Mouse (Mus musculus) adrenal gland, adult 18-20 months (tissue): ENCODE data around the gene Mns1. TPM values are rescaled to one million over a fixed set of nuclear protein-coding genes. Genes with fewer than 3 reads are reported as not detected.

Experiments used
- DNase-seq, 2 experiments: peaks; one replicate each; pipeline ENCODE4 v3.0.0; 2021 to 2022; ENCODE audit warnings: low spot score in 2 of 2
- microRNA-seq, 2 experiments: library from miRNA; unstranded; fragments of <30 nt; microRNA quantifications; one replicate each; pipeline ENCODE4 v1.2.0; 2021; ENCODE audit warnings: borderline number of aligned reads in 2 of 2
- total RNA-seq, 2 experiments: library from RNA; stranded (reverse); gene quantifications; 1 replicate in 1 of 2; 2 replicates in 1 of 2; pipeline ENCODE4 v1.2.3; 2021

The Mns1 gene
- total RNA-seq, 2 experiments from 2014 or later, result 1.6 to 2.7 TPM

DNA sequence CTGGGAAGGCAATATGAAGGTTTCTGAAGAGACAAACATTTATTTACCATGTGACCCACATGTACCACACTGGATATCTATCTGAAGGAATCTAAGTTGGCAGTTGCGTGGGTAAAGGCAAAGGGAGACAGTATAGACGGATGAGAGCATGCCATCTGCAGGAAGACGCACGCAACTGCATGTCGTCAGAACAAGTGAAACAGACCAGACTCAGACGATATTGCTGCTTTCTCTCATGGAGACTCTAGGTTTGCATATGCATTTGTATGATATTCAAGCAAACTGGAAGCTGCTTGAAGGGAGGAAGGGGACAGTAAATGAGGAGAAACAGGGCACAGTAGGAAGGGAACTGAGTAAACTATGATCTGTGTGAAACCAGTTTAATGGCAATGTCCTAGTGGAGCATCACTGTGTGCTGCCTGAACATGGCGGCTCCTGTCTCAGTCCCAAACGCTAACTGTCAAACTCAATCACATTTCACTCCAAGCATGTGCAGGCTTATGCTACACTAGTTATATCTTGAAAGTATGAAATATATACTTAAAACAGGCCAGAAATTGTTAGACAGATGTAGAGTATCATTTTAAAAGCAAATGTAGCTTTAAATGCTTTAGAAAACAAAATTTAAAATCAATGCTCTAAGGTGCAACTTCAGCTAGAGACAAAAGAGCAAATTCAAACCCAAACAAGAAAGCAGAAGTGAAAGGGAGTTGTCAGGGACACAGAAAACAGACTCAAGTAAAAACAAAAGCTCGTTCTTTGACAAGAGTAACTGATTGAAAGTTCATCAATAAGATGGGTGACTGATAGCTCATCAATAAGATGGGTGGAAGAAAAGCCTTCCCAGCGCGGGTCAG, 30.0 kb downstream of the Mns1 start:
- peak in 1 of 2 experiments; percentile 19 for DNase-seq

DNA sequence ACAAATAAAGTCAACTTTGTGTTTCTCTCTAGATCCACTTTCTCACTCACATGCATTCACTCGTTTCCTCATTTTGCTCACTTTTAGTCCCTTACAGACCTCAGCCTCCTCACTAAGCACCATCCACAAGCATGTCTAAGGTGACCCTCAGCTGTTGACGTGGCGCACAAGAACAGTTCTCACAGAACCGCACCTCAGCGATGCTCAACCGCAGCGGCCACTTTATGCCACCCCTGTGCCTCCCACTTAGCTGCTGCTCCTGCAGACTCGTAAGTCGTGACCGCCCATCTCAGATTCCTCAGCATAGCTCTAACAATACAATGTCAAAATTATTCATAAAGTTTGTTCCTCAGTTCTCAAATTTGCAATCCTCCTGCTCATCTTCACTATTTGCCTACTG, 30.8 kb downstream of the Mns1 start:
- no peak for DNase-seq

DNA sequence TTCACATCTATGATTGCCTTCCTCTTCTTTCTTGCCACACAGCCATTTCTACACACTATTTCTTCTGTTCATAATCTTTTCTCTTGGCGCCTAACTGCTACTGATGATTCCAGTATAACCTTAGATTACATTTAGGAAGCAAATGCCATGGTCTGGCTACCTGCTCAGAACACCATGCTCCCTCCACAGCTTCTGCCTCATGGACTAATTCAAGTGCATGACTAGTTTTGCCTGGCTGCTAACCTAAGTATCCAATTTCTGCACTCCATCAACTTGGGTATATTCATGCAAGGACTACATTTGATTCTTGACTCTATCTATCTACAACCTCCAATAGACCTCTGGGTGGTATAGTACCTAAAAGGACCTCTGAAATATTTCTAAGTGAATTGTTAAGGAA, 32.0 kb downstream of the Mns1 start:
- no peak for DNase-seq

GRCm38 (mm10) chr9:72475511-72475910, 37.7 kb downstream of the Mns1 start:
- no peak for DNase-seq

- no peak for DNase-seq
Measured at GRCm38 (mm10) chr9:72477306-72477705, 39.5 kb downstream of the Mns1 start.

- no peak for DNase-seq
Measured at GRCm38 (mm10) chr9:72479276-72479675, 41.5 kb downstream of the Mns1 start.

DNA sequence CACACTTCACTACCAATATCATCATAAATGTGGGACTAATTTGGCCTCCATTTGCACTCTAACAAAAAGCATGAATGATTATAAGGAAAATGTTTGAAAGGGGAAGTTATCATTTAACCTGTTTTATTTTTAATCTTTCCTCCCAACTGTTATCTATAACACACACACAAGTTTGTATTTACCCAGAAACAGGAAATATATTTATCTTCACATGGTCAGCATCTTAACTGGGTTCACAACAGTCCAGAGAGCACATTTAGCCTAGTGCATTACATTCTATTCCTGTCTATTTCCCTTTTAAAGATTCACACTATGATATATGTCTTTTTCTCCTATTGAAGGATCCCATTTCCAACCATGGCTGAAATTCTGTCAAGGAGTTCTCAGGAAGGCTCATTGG, 50.7 kb downstream of the Mns1 start:
- no peak for DNase-seq

DNA sequence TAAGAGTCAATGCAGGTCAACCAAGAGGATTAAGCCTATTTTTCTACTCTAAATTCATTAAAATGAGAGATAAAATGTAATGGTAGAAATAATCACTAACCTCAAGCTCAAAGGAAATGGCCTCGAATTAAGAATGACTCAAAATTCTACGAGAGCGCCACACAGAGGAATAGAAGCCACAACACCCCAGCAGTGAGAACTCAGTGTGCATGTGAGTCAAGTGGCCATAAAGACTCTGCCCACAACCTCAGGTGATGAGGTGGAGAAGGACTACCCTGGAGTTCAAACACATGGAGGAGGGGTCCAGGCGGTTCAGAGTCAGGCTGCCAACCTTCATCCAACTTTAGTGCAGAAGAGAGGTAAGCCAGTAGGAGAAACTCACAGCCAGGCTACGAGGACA, 51.3 kb downstream of the Mns1 start:
- DNase-seq, result no peak

- peak; percentile 84 for DNase-seq
Measured at GRCm38 (mm10) chr9:72491559-72492193, 53.9 kb downstream of the Mns1 start.

GRCm38 (mm10) chr9:72492194-72492565, 54.4 kb downstream of the Mns1 start, which contains the start of gene Tex9:
TSS of gene Tex9 (minus strand) at chr9:72492212.
- no peak for DNase-seq

DNA sequence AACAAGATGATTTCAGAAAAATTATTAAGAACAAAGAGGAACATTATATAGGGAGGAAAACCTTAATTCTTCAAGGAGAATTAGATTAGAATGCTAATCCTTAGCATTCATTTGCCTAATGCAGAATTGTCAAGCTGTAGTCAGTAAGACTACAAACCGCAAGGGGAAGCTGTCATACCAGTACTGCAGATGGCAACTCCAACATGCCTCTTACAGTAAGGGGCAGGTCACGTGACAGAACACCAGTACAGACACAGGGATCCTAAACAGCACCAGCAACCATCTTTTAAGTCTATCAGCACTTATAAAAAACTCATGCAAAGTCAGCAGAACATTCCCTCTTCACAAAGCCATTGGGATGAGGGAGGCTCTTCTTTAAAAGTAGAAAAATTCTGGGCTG, 55.7 kb downstream of the Mns1 start:
- DNase-seq, result no peak

- DNase-seq, result no peak
Measured at GRCm38 (mm10) chr9:72493984-72494685, 56.3 kb downstream of the Mns1 start.

DNA sequence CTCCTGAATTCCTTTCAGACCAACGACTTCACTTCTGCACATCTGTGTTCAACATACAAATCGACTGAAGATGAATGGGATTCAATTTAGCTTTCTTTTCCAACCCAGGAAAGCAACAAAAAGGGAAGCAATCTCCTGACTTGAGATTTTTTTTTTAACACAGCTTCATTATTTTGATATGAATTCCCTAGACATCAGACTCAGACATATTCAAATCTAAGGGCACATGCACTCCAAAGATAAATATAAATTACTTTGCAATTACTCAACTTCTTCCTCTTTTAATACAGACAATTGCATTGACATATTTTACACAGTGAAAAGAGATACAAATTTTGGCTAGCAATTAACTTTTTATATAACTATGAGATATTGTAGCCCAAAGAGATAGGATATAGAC, 58.9 kb downstream of the Mns1 start:
- DNase-seq, result no peak

- DNase-seq, result no peak
Measured at GRCm38 (mm10) chr9:72497171-72497570, 59.4 kb downstream of the Mns1 start.

Small RNAs within 50 kb of the gene (microRNA-seq; reads per million reads assigned to microRNA genes)
- gene Gm28010, result 0 reads per million in 2 experiments

Other genes with a start within 250 kb of the Mns1 start
- gene Zfp280d, start 163.2 kb upstream of the Mns1 start, total RNA-seq, result 10 to 100 TPM; 21.6 to 29.3 TPM
- 1 to 10 TPM; 4.0 to 4.8 TPM for gene Tex9, start 54.2 kb downstream of the Mns1 start, total RNA-seq
- 10 to 100 TPM; 13.7 to 17.5 TPM for gene Rfx7, start 94.2 kb downstream of the Mns1 start, total RNA-seq
- 100 to 1,000 TPM; 376 to 378 TPM for gene Nedd4, start 224.3 kb downstream of the Mns1 start, total RNA-seq